Mouse (Mus musculus) CH12.LX (cell line): ENCODE data around the gene Ghr. TPM values are rescaled to one million over a fixed set of nuclear protein-coding genes. Genes with fewer than 3 reads are reported as not detected.

Experiments used
- DNase-seq: peaks from one replicate; pipeline ENCODE4 v3.0.0-alpha.2; 2013; ENCODE audit errors: extremely low read depth
- H3K27ac ChIP-seq: 2 replicates; pipeline ENCODE4 v1.5.1; 2012; ENCODE audit warnings: low read depth, mild to moderate bottlenecking, control low read depth, moderate library complexity; ENCODE audit not compliant: insufficient read depth
- H3K27me3 ChIP-seq: replicated peaks from 2 replicates; pipeline ENCODE3; 2012; ENCODE audit warnings: inconsistent platforms
- H3K36me3 ChIP-seq, 2 experiments: replicated peaks in 1 of 2; 2 replicates each; pipeline versions ENCODE3 to v1.6.1; 2012; ENCODE audit warnings: inconsistent platforms in 1 of 2, low read length in 1 of 2, mild to moderate bottlenecking in 1 of 2, mixed read lengths in 1 of 2, moderate library complexity in 1 of 2; ENCODE audit not compliant: control insufficient read depth in 1 of 2, insufficient read depth in 1 of 2
- H3K4me1 ChIP-seq, 2 experiments: 2 replicates each; pipeline ENCODE4 v1.6.1; 2012; ENCODE audit warnings: inconsistent platforms in 1 of 2, moderate library complexity in 1 of 2; ENCODE audit not compliant: insufficient read depth in 2 of 2, control insufficient read depth in 1 of 2
- H3K4me2 ChIP-seq: 2 replicates; pipeline ENCODE4 v1.6.1; 2012; ENCODE audit warnings: low read depth, mild to moderate bottlenecking, control low read depth; ENCODE audit not compliant: poor library complexity, insufficient read depth, severe bottlenecking
- H3K4me3 ChIP-seq, 3 experiments: fragments of 150-350 bp in 1 of 3; sonication (generic) in 1 of 3; replicated peaks in 1 of 3; 2 replicates each; pipeline versions ENCODE3 to v1.5.1; 2011 to 2012; ENCODE audit warnings: low read depth in 2 of 3, low read length in 2 of 3, mild to moderate bottlenecking in 2 of 3, moderate library complexity in 2 of 3, control low read depth in 1 of 3, improper control_type of control experiment in 1 of 3, inconsistent platforms in 1 of 3, mixed read lengths in 1 of 3; ENCODE audit not compliant: poor library complexity in 1 of 3
- H3K79me2 ChIP-seq: replicated peaks from 2 replicates; pipeline ENCODE4 v1.6.1; 2012; ENCODE audit warnings: mild to moderate bottlenecking, moderate library complexity; ENCODE audit not compliant: control insufficient read depth, poor library complexity, insufficient read depth, severe bottlenecking; ENCODE audit errors: extremely low read depth
- H3K9ac ChIP-seq: 2 replicates; pipeline ENCODE4 v1.6.1; 2012; ENCODE audit warnings: low read depth, mild to moderate bottlenecking, control low read depth, moderate library complexity; ENCODE audit not compliant: insufficient read depth
- H3K9me3 ChIP-seq: replicated peaks from 2 replicates; pipeline ENCODE3; 2012; ENCODE audit warnings: low read length, inconsistent platforms, mixed read lengths
- CHD2 ChIP-seq: IDR thresholded peaks from 2 replicates; pipeline ENCODE4 v1.6.1; 2011; ENCODE audit warnings: low read length, improper control_type of control experiment
- CTCF ChIP-seq, 2 experiments: IDR thresholded peaks in 1 of 2; conservative IDR thresholded peaks in 1 of 2; 2 replicates each; pipeline ENCODE4 v1.5.1; 2011 to 2012; ENCODE audit warnings: low read depth in 2 of 2, low read length in 2 of 2, improper control_type of control experiment in 1 of 2, inconsistent platforms in 1 of 2, mild to moderate bottlenecking in 1 of 2, moderate library complexity in 1 of 2
- E2F4 ChIP-seq: IDR thresholded peaks from 2 replicates; pipeline ENCODE4 v1.6.1; 2011; ENCODE audit warnings: low read depth, low read length, improper control_type of control experiment; ENCODE audit not compliant: insufficient replicate concordance
- ELF1 ChIP-seq: IDR thresholded peaks from 2 replicates; pipeline ENCODE4 v1.6.1; 2014; ENCODE audit warnings: low read depth, mild to moderate bottlenecking, inconsistent platforms, low read length, improper control_type of control experiment
- EP300 ChIP-seq: IDR thresholded peaks from 2 replicates; pipeline ENCODE4 v1.6.1; 2011; ENCODE audit warnings: low read length, improper control_type of control experiment
- GABPA ChIP-seq: IDR thresholded peaks from 2 replicates; pipeline ENCODE4 v1.6.1; 2012; ENCODE audit warnings: low read depth, low read length, improper control_type of control experiment, inconsistent platforms; ENCODE audit not compliant: insufficient replicate concordance
- HCFC1 ChIP-seq: IDR thresholded peaks from 2 replicates; pipeline ENCODE4 v1.6.1; 2012; ENCODE audit warnings: low read depth, mild to moderate bottlenecking, inconsistent platforms, low read length, improper control_type of control experiment
- JUN ChIP-seq: IDR thresholded peaks from 2 replicates; pipeline ENCODE4 v1.6.1; 2011; ENCODE audit warnings: low read depth, mild to moderate bottlenecking, low read length, improper control_type of control experiment, moderate library complexity; ENCODE audit not compliant: insufficient read depth
- KAT2A ChIP-seq: IDR thresholded peaks from 2 replicates; pipeline ENCODE4 v1.6.1; 2012; ENCODE audit warnings: low read length, improper control_type of control experiment, inconsistent platforms; ENCODE audit not compliant: insufficient replicate concordance
- MAFK ChIP-seq: IDR thresholded peaks from 2 replicates; pipeline ENCODE4 v1.6.1; 2011; ENCODE audit warnings: low read length, improper control_type of control experiment; ENCODE audit not compliant: insufficient replicate concordance
- MAZ ChIP-seq: IDR thresholded peaks from 2 replicates; pipeline ENCODE4 v1.6.1; 2012; ENCODE audit warnings: low read depth, mild to moderate bottlenecking, inconsistent platforms, low read length, improper control_type of control experiment, moderate library complexity
- PAX5 ChIP-seq: IDR thresholded peaks from 2 replicates; pipeline ENCODE4 v1.6.1; 2012; ENCODE audit warnings: low read length, inconsistent platforms, mixed read lengths
- POLR2AphosphoS2 ChIP-seq: IDR thresholded peaks from 2 replicates; pipeline ENCODE4 v1.6.1; 2011; ENCODE audit warnings: low read depth, low read length, improper control_type of control experiment
- RAD21 ChIP-seq: IDR thresholded peaks from 2 replicates; pipeline ENCODE4 v1.6.1; 2011; ENCODE audit warnings: low read depth, mild to moderate bottlenecking, low read length, improper control_type of control experiment, moderate library complexity
- SMC3 ChIP-seq: IDR thresholded peaks from 2 replicates; pipeline ENCODE4 v1.6.1; 2011; ENCODE audit warnings: low read depth, low read length, improper control_type of control experiment
- TCF12 ChIP-seq: IDR thresholded peaks from 2 replicates; pipeline ENCODE4 v1.6.1; 2014; ENCODE audit warnings: low read depth, mild to moderate bottlenecking, inconsistent platforms, low read length, improper control_type of control experiment
- ZKSCAN1 ChIP-seq: IDR thresholded peaks from 2 replicates; pipeline ENCODE4 v1.6.1; 2012; ENCODE audit warnings: low read depth, inconsistent platforms, low read length, improper control_type of control experiment, borderline replicate concordance
- dilution Hi-C: fragments of 300-500 bp; cut with MboI; formaldehyde crosslinking; loops from 2 replicates; pipeline ENCODE4 v1.14.3; 2020; ENCODE audit warnings: low sequenced_read_pairs; ENCODE audit not compliant: extremely low pct_unique_long_range_greater_than_20kb, extremely low pct_ligation_motif_present
- in situ Hi-C: fragments of 300-500 bp; cut with MboI; formaldehyde crosslinking; loops from 3 replicates; pipeline ENCODE4 v1.14.3; 2019; ENCODE audit warnings: low sequenced_read_pairs, low pct_ligation_motif_present, low pct_unique_long_range_greater_than_20kb, mixed read lengths
- polyA plus RNA-seq: library from polyadenylated mRNA; unstranded; fragments of >175 nt; gene quantifications from 2 replicates; pipeline ENCODE4 v1.2.1, GENCODE M21; 2012; ENCODE audit warnings: low read depth; ENCODE audit not compliant: insufficient read length
- total RNA-seq, 2 experiments: library from RNA; depleted of rRNA; stranded (reverse); fragments of 300-350 nt in 1 of 2; fragments of >200 nt in 1 of 2; gene quantifications; 2 replicates each; pipeline ENCODE4 v1.2.3; 2012 to 2014

Gene Ghr
- total and polyA plus RNA-seq, 3 experiments = 0.42 to 1.7 (median 0.89) TPM

- H3K27me3 ChIP-seq = no peaks in the 10 kb centered on the region
- H3K9me3 ChIP-seq = no peaks in the 10 kb centered on the region
- H3K4me1 ChIP-seq = no peaks in the 10 kb centered on the region
- H3K4me3 ChIP-seq = no peak overlapping the region
- no peak overlapping the region for H3K27ac ChIP-seq
- no peaks in the 10 kb centered on the region for H3K36me3 ChIP-seq
- dilution Hi-C loops = no loop called here
- TF ChIP-seq JUN = no peak
- TF ChIP-seq PAX5 = no peak
- H3K4me2 ChIP-seq = no peak overlapping the region
- in situ Hi-C loops = no loop called here
- no peak overlapping the region for H3K9ac ChIP-seq
- H3K79me2 ChIP-seq = no peaks in the 10 kb centered on the region
- DNase-seq = no peak
These were observed 18.7 kb downstream of the Ghr start for GRCm38 (mm10) chr15:3564570-3564969.

GRCm38 (mm10) chr15:3563929-3564516 is 19.3 kb downstream of the Ghr start:
- no peaks in the 10 kb centered on the region for H3K4me1 ChIP-seq
- no peak overlapping the region for H3K4me2 ChIP-seq
- TF ChIP-seq MAZ (no peak), TCF12 (no peak), ZKSCAN1 (no peak), E2F4 (no peak), HCFC1 (no peak), KAT2A (no peak), RAD21 (no peak), POLR2AphosphoS2 (no peak), CHD2 (no peak), SMC3 (no peak), GABPA (no peak), ELF1 (no peak), EP300 (no peak), MAFK (no peak), CTCF (conservative IDR thresholded peaks at IDR 0.05 in 1 of 2, IDR thresholded peaks at IDR 0.05 in 1 of 2; ENCODE audit: low read depth in 2 of 2, low read length in 2 of 2) (no peak)
- in situ Hi-C loops = no loop called here
- H3K4me3 ChIP-seq = no peak overlapping the region
- no peak overlapping the region for H3K9ac ChIP-seq
- no peaks in the 10 kb centered on the region for H3K27me3 ChIP-seq
- no peaks in the 10 kb centered on the region for H3K36me3 ChIP-seq
- no peaks in the 10 kb centered on the region for H3K79me2 ChIP-seq
- no peak for DNase-seq
- no peak overlapping the region for H3K27ac ChIP-seq
- dilution Hi-C loops = no loop called here
- no peaks in the 10 kb centered on the region for H3K9me3 ChIP-seq
